Mouse (Mus musculus) brain, embryonic 14.5 days (tissue): Measurements from ENCODE around the gene Selenow.

Experiments used
- CTCF ChIP-seq: fragments of 200-500 bp; IDR thresholded peaks from 2 replicates; pipeline ENCODE4 v1.5.1; 2012; ENCODE audit warnings: inconsistent platforms, mild to moderate bottlenecking, moderate library complexity, borderline replicate concordance; ENCODE audit not compliant: insufficient read depth, insufficient read length; ENCODE audit errors: extremely low read depth
- POLR2A ChIP-seq: fragments of 200-500 bp; IDR thresholded peaks from 2 replicates; pipeline ENCODE4 v1.6.1; 2012; ENCODE audit warnings: mild to moderate bottlenecking, inconsistent platforms, borderline replicate concordance; ENCODE audit not compliant: poor library complexity, insufficient read depth, insufficient read length, severe bottlenecking; ENCODE audit errors: extremely low read depth

DNA sequence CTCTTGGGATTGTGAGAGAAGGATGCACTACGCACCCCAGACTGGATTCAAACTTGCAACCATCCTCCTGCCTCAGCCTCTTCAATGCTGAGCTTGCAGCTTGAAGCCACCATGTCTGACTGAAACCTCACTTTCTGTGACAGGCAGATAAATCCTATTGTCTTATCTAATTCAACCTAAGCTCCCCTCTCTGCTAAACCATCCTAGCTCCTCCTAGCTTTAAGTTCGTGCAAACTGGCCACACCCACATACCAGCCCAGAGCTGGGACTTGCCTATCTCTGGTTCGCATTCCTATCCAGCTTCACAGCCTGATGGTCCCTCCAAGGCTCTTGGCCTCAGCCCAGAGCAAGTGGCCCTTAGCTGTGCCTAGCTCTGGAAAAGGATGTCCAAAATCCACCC is 30.2 kb upstream of the Selenow start:
- no peak for TF ChIP-seq POLR2A
- no peak for TF ChIP-seq CTCF
